Mouse (Mus musculus): ENCODE measurements at regions not wholly inside any gene's neighbourhood (a gene's known extent, or its start where the extent isn't known, plus 50 kb on each side); places are given as distances from the start of the nearest gene placed in this dataset.

DNA sequence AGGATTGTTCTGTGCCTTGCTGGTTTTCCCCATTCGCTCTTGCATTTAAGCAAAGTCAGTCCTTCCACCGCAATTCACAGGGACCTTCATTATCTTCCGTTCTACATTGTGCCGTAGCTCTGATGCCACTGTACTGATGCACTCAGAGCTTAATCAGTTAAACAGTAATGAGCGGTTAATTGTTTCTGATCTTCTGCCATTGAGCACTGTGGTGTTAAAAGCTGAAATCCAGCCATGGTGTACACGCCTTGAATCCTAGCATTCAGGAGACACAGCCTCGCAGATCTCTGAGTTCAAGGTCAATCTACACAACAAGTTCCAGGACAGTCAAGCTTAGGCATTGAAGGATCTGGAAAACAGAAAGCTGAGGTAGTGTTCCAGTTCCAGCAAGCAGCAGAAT is 63.6 kb upstream of the Noct start:
- Histone ChIP-seq H3K27me3 (ENCODE audit: control insufficient read depth, insufficient read depth, low read length, poor library complexity, severe bottlenecking) (no peaks in the 10 kb centered on the region), H3K9me3 (replicated peaks; ENCODE audit: control insufficient read depth, insufficient read depth, low read length, poor library complexity, severe bottlenecking) (no peaks in the 10 kb centered on the region), H3K27ac (ENCODE audit: insufficient read depth, low read length) (no peak overlapping the region), H3K9ac (ENCODE audit: low read depth, poor library complexity, severe bottlenecking) (no peak overlapping the region), H3K36me3 (ENCODE audit: control insufficient read depth, insufficient read depth, low read length, poor library complexity, severe bottlenecking) (no peaks in the 10 kb centered on the region), H3K4me3 (ENCODE audit: low read depth, low read length) (no peak overlapping the region), H3K4me1 (ENCODE audit: control insufficient read depth, insufficient read depth, low read length) (peaks cover 2% of the 10 kb centered on the region)
- TF ChIP-seq EP300 (IDR thresholded peaks at IDR 0.05; ENCODE audit: insufficient read depth, low read depth, low read length) = no peak
- no peak for TF ChIP-seq POLR2A (IDR thresholded peaks at IDR 0.05; ENCODE audit: insufficient read depth, low read length)
- no peak for TF ChIP-seq CTCF (IDR thresholded peaks at IDR 0.05; ENCODE audit: low read depth, low read length)

DNA sequence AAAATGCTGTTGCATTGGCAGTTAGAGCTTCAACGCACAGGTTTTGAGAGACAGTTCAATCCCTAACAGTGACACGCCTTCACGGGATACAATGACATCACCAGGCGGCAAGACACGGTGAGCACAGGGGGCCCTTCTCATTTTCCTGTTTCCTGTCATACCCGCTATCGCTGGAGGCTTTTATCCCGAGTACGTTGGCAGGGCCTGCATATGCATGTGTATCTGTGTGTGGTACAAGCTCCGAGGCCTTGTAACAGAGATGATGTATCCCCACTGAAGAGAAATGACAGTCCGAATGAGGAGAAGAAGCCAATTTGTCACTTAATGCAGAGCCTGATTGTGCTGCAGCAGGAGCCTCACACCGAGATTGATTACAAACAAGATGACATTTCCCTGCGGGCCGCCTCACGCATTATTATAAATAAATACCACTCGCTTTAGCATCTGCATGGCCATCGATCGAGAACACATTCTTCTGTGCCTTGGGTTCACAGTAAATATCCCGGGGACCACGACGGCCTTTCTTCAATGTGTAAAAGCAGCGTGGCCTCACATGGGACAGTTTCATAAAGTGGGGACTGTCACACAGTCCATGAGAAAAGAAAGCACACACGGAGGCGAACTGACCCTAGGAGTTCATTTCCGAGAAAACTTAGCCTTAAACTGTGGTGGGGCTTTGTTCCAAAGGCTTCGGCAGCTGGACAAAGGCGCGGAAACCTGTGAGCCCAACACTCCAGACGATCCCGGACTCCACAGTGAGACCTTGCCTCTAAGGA is 54.9 kb upstream of the Noct start:
- Histone ChIP-seq H3K27me3 (ENCODE audit: control insufficient read depth, insufficient read depth, low read length, poor library complexity, severe bottlenecking) (no peaks in the 10 kb centered on the region), H3K4me3 (ENCODE audit: low read depth, low read length) (no peak overlapping the region), H3K9ac (ENCODE audit: low read depth, poor library complexity, severe bottlenecking) (no peak overlapping the region), H3K36me3 (ENCODE audit: control insufficient read depth, insufficient read depth, low read length, poor library complexity, severe bottlenecking) (no peaks in the 10 kb centered on the region), H3K4me1 (ENCODE audit: control insufficient read depth, insufficient read depth, low read length) (no peaks in the 10 kb centered on the region), H3K9me3 (replicated peaks; ENCODE audit: control insufficient read depth, insufficient read depth, low read length, poor library complexity, severe bottlenecking) (no peaks in the 10 kb centered on the region), H3K27ac (ENCODE audit: insufficient read depth, low read length) (no peak overlapping the region)
- TF ChIP-seq POLR2A (IDR thresholded peaks at IDR 0.05; ENCODE audit: insufficient read depth, low read length) = no peak
- TF ChIP-seq CTCF (IDR thresholded peaks at IDR 0.05; ENCODE audit: low read depth, low read length) = no peak
- no peak for TF ChIP-seq EP300 (IDR thresholded peaks at IDR 0.05; ENCODE audit: insufficient read depth, low read depth, low read length)

DNA sequence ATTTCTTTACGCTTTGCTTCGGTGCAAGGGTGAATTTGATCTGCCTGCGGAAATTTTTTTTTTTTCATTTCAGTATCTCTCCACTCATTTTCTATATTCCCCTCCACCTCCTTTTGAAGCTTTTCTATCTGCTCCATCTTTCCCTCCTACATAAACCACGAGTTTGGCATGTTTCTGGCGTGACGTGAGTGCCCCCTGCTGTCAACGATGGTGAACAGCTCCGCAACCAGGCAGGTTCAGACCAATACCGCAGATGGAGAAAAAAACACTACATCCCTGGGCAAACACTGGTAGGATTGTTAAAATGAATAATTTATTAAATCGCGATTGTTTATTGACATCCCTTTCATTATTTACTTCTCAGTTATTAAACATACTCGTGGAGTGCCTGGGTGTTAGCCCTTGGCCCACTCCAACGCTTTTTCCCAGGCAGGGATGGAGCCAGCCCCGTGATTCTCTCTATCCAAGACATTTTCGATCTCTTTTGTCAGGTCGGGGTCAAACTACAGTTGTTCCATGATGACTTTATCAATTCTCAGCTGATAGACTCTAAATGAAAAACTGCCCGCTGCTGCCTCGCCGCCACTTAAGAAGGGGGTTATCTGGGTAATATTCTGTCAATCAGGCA is 53.9 kb upstream of the Noct start:
- Histone ChIP-seq H3K9me3 (replicated peaks; ENCODE audit: control insufficient read depth, insufficient read depth, low read length, poor library complexity, severe bottlenecking) (no peaks in the 10 kb centered on the region), H3K4me1 (ENCODE audit: control insufficient read depth, insufficient read depth, low read length) (no peaks in the 10 kb centered on the region), H3K36me3 (ENCODE audit: control insufficient read depth, insufficient read depth, low read length, poor library complexity, severe bottlenecking) (no peaks in the 10 kb centered on the region), H3K27ac (ENCODE audit: insufficient read depth, low read length) (no peak overlapping the region), H3K27me3 (ENCODE audit: control insufficient read depth, insufficient read depth, low read length, poor library complexity, severe bottlenecking) (no peaks in the 10 kb centered on the region), H3K9ac (ENCODE audit: low read depth, poor library complexity, severe bottlenecking) (no peak overlapping the region), H3K4me3 (ENCODE audit: low read depth, low read length) (no peak overlapping the region)
- TF ChIP-seq POLR2A (IDR thresholded peaks at IDR 0.05; ENCODE audit: insufficient read depth, low read length) = no peak
- TF ChIP-seq CTCF (IDR thresholded peaks at IDR 0.05; ENCODE audit: low read depth, low read length) = peak; percentile 92
